Mouse (Mus musculus) MEL-GATA-1-ER (cell line): Measurements from ENCODE around the gene Mrc1.
"Not testable (repeated sequence)": the region's sequence is repeated elsewhere in the genome, so short reads cannot be mapped to it uniquely, and the experiment has no call there.

Source experiments
- DNase-seq: peaks from one replicate; pipeline ENCODE4 v3.0.0-alpha.2; 2012; ENCODE audit warnings: low read depth; ENCODE audit errors: extremely low read depth

The Mrc1 gene

DNA sequence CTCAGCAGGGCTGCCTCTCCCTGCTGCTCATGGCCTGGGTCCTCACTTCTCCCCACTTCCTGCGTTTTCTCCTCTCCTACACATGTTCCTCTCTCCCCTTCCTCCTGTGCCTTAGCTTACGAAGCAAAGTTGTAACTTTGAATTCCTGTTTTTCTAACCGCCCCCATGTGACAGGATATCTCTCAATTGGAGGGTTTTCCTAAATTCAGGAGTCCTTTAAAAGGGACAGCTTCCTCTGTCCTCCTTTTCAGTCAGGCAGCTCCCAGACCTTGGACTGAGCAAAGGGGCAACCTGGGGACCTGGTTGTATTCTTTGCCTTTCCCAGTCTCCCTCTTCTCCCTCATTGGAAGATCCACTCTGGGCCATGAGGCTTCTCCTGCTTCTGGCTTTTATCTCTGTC lies at the start of gene Mrc1:
Mrc1 (plus strand) TSS at position 244 of the 400 bp plus-strand sequence.
- DNase-seq, result no peak

DNA sequence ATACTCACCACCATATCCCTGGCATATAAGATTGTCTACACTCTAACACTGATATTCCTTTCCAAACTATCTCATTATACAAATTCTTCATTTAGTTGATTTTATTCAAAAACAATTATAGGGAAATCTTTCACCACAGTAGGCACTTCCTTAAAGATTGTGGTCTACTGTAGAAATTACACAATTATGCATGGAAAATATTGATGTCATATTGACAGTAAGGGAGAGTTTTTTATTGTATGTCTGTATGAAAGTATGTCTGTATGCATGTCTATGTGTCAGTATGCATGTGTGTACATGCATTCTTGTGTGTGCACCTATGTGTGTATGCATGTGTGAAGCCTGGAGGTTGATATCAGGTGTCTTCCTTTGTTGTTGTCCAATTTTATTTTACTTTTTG lies 44.8 kb upstream of the Mrc1 start:
- DNase-seq, result no peak

DNA sequence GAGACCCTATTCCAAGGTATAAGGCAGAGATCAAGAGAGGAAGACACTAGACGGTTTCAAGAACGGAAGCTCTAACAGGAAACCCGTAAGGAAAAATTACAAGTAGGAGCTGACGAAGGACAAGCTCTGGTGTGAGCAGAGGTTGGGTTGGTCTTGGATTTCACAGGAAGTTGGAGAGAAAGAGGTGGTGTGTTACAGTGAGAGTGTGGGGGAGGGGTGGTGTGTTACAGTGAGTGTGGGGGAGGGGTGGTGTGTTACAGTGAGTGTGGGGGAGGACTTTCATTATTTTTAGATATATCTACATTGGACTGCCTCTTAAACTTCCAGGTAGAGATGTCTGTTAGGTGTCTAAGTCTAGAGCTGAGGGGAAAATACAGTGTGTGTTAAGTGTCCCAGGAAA lies 38.5 kb upstream of the Mrc1 start:
- DNase-seq, result no peak

DNA sequence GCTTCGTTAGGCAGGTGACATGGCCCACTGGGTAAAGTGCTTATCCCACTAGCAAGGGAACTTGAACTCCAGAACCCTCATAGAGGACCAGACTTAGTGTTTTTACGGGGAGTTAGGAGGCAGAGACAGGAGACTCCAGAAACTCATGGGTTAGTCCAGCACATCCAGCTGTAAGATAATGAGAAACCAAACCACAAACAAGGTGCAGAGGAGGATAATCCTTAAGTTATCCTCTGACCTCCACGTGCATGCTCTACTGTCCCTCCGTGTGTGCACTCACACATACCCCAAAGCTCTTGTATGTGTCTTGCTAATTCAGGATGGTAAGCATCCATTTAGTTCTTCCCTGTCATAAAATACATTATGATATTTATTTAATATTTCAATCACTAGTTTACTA lies 37.6 kb upstream of the Mrc1 start:
- DNase-seq, result peak; percentile 24

DNA sequence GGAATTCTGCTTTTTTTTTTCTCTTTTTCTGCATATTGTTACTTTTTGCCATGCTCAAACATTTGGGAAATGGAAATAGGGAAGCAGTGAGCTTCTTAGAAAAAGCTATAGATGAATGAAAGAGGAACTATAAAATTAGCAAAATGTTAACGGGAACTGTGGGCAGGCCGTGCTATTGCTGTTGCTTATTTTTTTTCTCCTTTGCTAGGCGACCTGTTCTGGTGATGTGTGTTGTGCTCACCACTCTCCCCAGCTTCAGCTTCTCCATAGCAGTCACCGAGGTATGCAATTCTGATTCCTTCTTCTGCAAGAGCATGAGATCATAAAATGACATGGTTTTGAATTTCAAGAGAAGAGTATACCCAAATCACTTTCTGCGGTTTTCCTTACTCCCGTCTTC lies 37.1 kb upstream of the Mrc1 start:
- DNase-seq, result peak; percentile 62

DNA sequence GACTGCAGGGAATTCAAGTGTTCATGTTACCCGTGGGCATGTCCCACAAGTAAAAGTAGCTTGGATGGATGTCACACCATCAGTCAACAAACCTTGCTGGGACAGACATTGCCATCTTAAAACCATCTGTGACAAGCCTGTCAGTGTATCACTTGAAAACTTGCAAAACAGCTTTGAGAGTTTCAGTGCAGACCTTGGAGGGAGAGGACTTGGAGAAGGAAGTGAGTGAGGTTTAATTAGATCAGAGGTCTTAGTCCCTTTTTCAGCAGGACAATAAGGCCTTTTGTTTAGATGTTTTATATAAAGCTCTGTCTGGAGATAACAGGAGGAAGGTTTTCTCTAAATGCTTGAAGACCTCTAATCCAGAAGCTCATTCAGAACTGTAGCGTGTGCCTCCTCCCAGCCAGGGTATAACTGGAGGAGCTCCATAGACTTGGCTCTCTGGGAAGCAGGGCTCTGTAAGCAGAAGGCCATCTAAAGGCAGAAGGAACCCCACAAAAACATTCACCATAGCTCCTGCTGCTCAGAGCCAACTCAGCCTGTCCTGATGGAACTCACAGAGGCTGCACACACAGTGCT lies 30.8 kb upstream of the Mrc1 start:
- DNase-seq, result not testable (repeated sequence)

DNA sequence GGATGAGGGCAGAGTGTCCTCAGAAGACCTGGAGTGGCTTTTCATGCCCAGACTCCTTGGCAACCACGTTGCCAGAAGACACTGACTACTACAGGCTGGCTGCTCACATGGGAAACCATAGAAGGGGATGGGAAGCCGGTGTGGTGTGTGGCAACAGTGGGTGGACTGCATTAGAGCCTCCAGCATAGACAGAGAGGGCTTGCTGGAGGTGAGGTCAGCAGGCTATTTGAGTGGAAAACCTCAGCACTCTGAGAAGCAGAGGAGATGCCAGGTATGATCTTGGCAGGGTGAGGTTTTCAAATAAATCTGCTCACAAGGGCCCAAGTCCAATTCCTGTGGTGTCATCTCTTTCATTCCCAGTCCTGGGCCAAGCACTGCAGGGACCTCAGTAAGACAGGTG lies 29.6 kb upstream of the Mrc1 start:
- DNase-seq, result no peak

DNA sequence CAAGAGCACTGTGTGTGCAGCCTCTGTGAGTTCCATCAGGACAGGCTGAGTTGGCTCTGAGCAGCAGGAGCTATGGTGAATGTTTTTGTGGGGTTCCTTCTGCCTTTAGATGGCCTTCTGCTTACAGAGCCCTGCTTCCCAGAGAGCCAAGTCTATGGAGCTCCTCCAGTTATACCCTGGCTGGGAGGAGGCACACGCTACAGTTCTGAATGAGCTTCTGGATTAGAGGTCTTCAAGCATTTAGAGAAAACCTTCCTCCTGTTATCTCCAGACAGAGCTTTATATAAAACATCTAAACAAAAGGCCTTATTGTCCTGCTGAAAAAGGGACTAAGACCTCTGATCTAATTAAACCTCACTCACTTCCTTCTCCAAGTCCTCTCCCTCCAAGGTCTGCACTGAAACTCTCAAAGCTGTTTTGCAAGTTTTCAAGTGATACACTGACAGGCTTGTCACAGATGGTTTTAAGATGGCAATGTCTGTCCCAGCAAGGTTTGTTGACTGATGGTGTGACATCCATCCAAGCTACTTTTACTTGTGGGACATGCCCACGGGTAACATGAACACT lies 28.2 kb upstream of the Mrc1 start:
- not testable (repeated sequence) for DNase-seq

DNA sequence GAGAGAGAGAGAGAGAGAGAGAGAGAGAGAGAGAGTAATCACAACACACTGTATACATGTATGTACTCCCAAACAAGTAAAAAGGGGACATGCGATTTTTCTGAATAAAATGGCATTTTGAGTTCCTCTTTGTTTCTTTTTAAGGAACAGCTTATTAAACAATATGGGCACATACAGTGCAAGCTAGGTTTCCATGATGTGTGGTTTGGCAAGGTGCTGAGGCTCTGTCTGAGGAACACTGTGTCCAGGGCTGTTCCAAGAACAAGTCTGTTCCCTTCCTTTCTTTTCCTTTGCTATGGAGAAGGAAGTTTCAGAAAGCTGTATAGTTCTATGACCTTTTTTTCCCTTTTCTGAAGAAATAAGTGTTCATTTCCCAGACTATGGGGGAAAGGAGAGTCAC lies 24.9 kb upstream of the Mrc1 start:
- no peak for DNase-seq

DNA sequence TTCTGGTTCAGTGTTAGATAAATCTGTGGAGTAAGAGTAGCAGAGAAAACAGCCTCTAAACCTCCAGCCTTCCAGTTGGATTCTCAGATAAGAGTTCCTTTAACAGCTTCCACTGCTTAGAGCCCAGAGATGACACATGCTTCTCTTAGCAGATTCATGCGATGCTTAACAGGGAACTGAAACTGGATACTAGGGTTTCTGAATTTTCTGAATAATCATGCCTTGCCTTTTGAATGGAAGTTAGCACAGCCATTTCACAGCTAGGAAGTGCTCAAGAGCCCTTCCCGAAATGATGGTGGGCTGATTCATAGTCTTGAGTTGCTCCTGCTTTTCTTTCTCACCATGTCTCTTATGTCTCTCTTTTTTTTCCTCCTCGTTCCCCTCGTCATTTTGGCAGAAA lies 22.4 kb upstream of the Mrc1 start:
- no peak for DNase-seq

DNA sequence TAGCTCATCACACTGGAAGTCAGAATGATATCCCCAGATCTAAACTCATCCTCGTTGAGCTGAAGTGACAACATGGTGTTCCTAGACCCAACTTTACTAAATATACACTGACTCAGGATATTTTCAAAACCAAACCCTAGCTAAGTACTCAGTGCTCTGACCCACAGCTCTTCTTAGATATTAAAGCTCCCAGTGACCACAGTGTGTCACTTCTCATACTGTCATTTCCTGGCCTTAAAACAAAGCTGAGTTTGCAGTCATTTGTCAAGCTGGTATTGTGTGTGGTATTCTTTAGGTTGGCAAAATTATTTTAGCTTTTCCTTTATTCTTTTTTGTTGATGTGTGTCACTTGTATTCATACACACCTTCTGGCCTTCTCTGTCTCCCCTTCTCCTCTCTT lies 18.5 kb upstream of the Mrc1 start:
- DNase-seq, result no peak

DNA sequence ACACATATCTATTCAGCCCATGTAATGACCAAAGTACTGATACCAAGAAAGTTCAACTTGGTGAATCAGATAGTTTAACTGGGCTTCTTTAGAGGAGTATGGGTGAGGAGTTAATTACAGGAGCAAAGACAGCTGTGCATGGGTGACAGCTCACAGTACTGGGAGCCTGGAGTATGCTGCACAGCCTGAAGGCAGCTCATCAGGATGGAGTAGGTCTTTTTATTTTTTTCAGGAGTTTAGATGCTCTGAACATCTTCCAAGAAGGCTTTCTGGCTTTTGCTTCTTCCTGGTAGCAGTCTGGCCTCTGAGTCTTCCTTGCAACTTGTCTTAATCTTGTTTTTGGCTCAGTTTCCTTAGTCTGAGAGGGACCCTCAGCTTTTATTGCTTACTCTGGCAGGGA lies 17.6 kb upstream of the Mrc1 start:
- no peak for DNase-seq

DNA sequence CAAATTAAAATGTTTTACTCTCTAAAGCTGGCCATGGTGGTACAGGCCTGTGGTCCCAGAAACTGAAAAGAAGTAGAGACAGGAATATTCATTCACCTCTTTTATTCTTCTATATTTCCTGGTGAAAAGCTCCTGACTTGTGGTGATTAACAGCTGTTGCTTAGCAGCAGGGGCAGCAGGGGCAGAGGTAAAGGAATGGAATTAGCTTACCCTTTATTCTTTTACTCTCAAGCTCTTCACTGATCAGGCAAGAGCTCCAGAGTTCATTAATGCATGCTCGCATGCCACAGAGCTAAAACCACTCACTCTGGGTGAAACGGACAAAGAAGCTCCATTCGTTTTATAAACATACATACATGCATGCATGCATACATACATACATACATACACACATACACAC lies 14.4 kb upstream of the Mrc1 start:
- DNase-seq, result no peak

DNA sequence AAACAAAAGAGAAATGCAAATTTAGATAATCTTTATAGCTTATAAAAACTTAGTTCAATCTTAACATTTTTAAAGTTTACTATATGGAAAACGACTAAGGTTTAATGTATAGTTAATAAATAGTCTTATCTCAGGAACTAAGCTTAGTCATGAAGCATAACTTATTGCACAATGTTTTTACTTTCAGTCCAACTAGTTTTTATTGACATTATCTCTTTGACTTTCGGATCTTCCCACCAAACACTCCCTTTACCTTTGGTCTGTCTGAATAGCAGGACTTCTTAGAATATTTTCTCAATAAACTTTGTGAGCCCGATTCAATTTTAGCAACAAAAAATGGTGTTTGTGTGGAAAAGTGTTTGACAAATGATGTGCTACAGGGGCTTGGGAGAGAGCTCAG lies 12.5 kb upstream of the Mrc1 start:
- no peak for DNase-seq

DNA sequence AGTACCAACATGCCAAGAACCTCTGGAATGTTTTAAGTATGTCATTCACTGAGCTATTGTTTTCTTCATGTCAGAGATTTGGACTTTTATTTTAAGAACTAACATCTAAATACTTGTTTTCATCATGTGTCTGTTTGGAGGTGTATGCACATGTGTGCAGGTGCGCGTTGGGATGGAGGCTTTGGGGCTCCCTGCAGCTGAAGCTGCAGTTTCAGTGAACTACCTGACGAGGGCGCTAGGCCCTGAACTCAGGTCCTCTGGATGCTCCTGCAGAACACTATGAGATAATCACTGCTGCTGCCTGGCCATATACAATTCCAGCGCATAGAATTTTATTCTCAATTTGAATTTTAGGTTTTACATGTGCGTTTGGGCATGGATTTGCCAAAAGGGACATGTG lies 11.1 kb upstream of the Mrc1 start:
- no peak for DNase-seq

DNA sequence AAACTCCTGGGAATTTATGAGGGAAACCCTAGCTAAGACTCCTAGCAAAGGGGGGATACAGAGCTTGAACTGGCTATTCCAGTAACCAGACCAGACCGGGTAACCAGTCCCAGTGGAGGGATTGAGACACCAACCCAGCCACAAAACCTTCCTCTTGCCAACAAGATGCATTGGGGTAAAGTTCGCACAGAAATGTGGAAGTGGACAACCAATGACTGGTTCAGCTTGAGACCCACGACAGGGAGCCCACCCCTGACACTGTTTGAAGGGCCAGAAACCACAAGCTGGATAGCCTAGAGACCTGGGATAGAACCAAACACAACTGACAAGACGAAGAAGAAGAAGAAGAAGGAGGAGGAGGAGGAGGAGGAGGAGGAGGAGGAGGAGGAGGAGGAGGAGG lies 4.8 kb upstream of the Mrc1 start:
- DNase-seq, result no peak

DNA sequence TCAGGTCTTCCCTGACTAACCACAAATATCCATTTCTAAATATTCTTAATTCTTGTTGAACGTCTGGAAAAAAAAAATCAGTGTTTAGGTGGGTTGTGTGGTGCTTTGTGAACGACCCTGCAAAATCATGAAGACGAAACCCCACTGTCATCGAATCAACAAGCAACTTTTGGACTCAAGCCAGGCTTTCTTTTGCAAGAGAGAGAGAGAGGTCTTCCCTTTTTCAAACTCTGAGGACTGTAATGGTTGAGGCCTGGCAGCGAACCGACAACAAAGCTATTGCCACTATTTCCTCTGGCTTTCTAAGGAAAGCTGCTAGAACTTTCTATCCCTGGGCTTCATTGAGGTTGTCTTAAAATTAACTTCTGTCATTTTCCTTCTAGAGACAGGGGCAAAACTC lies 697 bp upstream of the Mrc1 start:
- no peak for DNase-seq

DNA sequence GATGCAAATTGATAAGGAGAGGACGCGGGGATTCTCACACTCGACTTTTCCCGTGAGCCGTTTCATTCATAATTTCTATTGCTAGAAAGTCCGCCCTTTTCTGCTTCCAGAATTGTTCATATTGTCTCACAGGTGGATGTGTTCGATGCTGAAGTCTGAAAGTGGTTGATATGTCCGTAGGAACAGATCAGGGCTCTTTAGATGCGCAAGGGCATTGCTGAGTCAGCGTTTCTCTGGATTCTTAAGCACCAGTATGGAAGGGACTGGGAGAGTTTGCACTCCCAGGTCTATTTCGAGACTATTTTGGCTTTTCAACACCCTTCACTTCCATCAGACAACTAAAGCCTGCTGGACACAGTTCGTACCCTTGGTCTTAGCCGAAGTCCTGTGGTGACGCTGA lies 787 bp downstream of the Mrc1 start:
- DNase-seq, result no peak

DNA sequence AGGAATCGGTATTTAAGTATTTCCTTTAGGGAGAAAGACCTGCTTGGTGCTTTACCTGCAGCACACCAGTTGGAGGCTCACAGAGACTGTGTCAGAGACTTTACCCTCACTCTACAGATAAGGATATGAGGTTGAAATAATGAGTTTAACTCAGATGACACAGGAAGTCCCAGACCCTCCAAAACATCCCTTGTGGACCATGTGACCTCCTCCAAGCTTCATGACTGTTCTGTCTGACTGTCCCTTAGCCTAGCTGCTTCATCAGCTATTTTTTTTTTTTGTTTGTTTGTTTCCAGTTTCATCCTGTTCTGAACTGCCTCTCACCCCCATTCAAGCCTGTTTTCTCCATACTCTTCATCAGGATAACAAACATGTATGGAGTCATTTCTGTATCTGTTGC lies 3.7 kb downstream of the Mrc1 start:
- DNase-seq, result no peak

DNA sequence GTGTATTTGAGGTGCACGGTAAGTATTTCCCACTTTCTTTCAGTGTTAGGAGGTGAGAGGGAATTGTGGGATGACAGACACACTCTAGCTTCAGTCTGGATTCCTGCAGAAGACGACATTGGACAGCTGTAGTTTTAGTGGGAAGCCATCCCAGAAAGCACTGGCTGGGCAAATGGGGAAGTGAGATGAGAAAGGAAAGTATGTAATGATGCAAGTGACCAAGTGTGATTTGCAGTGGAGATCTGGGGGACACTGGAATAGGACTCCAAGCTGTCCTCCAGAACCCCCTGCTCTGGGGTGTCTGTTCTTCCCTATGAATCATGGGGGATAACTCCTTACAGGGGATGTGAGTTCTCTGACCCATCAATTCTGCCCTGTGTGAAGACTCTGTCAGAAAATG lies 4.8 kb downstream of the Mrc1 start:
- DNase-seq, result no peak

DNA sequence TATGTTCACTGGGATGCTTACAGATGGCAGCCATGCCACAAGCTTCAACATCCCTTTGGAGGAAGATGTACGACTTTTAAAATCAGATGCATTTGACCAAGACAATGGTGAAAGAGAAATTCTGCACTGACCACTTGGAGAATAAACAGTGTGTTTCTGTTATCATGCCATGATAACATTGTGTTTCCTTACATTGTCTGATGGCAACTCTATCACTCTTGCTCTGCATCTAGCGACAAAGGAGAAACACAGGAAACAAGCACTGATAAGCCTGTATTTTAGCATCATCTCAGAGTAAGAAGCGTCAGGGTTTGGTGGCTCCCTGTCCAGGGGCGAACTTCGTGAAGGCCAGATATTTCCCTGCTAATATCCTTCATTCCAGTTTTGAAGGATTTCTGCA lies 6.1 kb downstream of the Mrc1 start:
- DNase-seq, result no peak

DNA sequence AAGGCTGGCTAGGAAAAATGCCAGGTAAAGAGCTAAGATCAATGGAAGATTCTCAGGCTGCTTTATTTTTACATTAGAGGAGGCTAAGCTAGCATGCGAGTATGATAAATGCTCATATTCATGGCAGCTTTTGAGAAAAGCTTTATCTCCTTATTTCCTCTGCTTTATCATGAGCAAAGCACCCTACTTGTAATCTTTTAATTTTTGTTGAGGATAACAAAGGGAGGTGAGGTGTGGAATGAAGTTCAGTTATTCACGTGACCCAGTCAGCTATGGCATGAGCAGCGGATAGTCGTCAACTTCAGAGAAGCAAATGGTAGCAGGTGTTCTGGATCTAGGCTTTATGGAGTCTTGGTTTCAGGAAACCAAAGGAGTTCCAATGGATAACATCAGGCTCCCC lies 7.7 kb downstream of the Mrc1 start:
- no peak for DNase-seq

DNA sequence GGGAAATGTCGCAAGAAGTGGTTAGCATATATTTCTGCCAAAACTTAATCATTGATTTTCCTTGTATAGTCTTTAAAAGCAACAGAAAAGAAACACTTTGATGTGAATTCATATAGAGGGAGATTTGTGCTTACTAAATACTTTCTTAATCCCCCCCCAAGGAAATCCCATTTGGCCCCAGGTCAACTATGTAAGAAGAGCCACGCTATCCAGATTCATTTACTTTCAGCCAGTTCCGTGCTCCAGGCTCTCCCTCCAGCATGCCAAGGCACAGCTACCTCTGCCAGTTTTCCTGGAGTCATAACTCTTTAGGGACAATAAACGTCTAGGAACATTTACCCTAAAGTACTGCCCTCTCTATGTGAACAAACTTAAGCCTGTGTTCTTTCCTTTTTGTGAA lies 8.5 kb downstream of the Mrc1 start:
- DNase-seq, result no peak

DNA sequence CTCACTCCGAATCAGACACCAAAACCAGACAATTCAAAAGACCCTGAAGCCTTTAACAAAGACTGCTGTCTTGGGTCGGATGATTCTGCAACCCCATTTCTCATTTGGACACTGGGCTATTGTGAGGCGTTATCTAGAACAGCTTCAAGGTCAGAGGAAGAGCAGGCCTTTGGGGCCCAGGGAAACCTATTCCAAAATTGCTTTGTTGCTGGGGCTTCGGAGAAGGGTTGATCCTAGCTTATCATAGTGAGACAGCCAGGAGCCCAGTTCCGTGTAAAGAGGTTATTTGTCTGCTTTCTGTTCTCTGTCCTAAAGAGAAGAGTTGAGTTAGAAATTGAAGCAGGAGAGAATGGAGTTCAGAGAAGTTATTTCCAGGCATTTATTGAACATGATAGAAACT lies 10.0 kb downstream of the Mrc1 start:
- no peak for DNase-seq
